Mouse (Mus musculus): ENCODE data around the gene Gja4. TPM values are rescaled to one million over a fixed set of nuclear protein-coding genes. Genes with fewer than 3 reads are reported as not detected.

Gja4 gene
- total and polyA plus RNA-seq, 3 experiments: not detected

- in situ Hi-C loops (cut with MboI; ENCODE audit: low pct_ligation_motif_present, low pct_unique_long_range_greater_than_20kb, low sequenced_read_pairs) (no loop called here), dilution Hi-C loops (cut with MboI; ENCODE audit: extremely low pct_ligation_motif_present, extremely low pct_unique_long_range_greater_than_20kb, low sequenced_read_pairs) (no loop called here)
- Histone ChIP-seq H3K27me3 (replicated peaks) (peaks cover 16% of the 10 kb centered on the region), H3K4me2 (ENCODE audit: insufficient read depth, low read depth, poor library complexity, severe bottlenecking) (no peak overlapping the region), H3K4me1 (ENCODE audit: control insufficient read depth in 1 of 2, insufficient read depth in 2 of 2) (peaks cover 2 to 6% of the 10 kb centered on the region in 2 experiments; a peak in 3 of 4 replicates), H3K79me2 (replicated peaks; ENCODE audit: control insufficient read depth, extremely low read depth, insufficient read depth, poor library complexity, severe bottlenecking) (no peaks in the 10 kb centered on the region), H3K9me3 (replicated peaks; ENCODE audit: low read length) (no peaks in the 10 kb centered on the region), H3K4me3 (replicated peaks in 1 of 3; ENCODE audit: low read depth in 2 of 3, low read length in 2 of 3, poor library complexity in 1 of 3) (no peak overlapping the region), H3K9ac (ENCODE audit: insufficient read depth, low read depth) (no peak overlapping the region), H3K27ac (ENCODE audit: insufficient read depth, low read depth) (no peak overlapping the region), H3K36me3 (replicated peaks in 1 of 2; ENCODE audit: control insufficient read depth in 1 of 2, insufficient read depth in 1 of 2, low read length in 1 of 2) (no peaks in the 10 kb centered on the region)
- no peak for DNase-seq (ENCODE audit: extremely low read depth)
- TF ChIP-seq ZC3H11A (IDR thresholded peaks at IDR 0.05; ENCODE audit: low read depth, low read length) (no peak), RCOR1 (conservative IDR thresholded peaks at IDR 0.05; ENCODE audit: low read depth, low read length) (no peak), HCFC1 (IDR thresholded peaks at IDR 0.05; ENCODE audit: low read depth, low read length) (no peak), KAT2A (IDR thresholded peaks at IDR 0.05; ENCODE audit: insufficient replicate concordance, low read length) (no peak), MYC (IDR thresholded peaks at IDR 0.05; ENCODE audit: low read depth, low read length) (no peak), POLR2AphosphoS2 (IDR thresholded peaks at IDR 0.05; ENCODE audit: low read depth, low read length) (no peak), USF2 (conservative IDR thresholded peaks at IDR 0.05; ENCODE audit: low read depth, low read length) (no peak), UBTF (IDR thresholded peaks at IDR 0.05; ENCODE audit: low read depth, low read length) (no peak), ZMIZ1 (IDR thresholded peaks at IDR 0.05; ENCODE audit: low read depth, low read length) (no peak), ZNF384 (IDR thresholded peaks at IDR 0.05; ENCODE audit: low read depth, low read length) (no peak), ELF1 (IDR thresholded peaks at IDR 0.05; ENCODE audit: low read depth, low read length) (no peak), NELFE (IDR thresholded peaks at IDR 0.05; ENCODE audit: low read depth, low read length) (no peak), CHD2 (IDR thresholded peaks at IDR 0.05; ENCODE audit: low read length) (no peak), EP300 (IDR thresholded peaks at IDR 0.05; ENCODE audit: low read length) (no peak), ZKSCAN1 (IDR thresholded peaks at IDR 0.05; ENCODE audit: borderline replicate concordance, low read depth, low read length) (no peak), USF1 (IDR thresholded peaks at IDR 0.05; ENCODE audit: low read depth, low read length) (no peak), IRF4 (IDR thresholded peaks at IDR 0.05; ENCODE audit: low read depth, low read length) (no peak), SMC3 (IDR thresholded peaks at IDR 0.05; ENCODE audit: low read depth, low read length) (no peak), TCF12 (IDR thresholded peaks at IDR 0.05; ENCODE audit: low read depth, low read length) (no peak), CTCF (conservative IDR thresholded peaks at IDR 0.05 in 1 of 2, IDR thresholded peaks at IDR 0.05 in 1 of 2; ENCODE audit: low read depth in 2 of 2, low read length in 2 of 2) (no peak)
Measured at GRCm38 (mm10) chr4:127327258-127327657, 13.4 kb upstream of the Gja4 start.

DNA sequence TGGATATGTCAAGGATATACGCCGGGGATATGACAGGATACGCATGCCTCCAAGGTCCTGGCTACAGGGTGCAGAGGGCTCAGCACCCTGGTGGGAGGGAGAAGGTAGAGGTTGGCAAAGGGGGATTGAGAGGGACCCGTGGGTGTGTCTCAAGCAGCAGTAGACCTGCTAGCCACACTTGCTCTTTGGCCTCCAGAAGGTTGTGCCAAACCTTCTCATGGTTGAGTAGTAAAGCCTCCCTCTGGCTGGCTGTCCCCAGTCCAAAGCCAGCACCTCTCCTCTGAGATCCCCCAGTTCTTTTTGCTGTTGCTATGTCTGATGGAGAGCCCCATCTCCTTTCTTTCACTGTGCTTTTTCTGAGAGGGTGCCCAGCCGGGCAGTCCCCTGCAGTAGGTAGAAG, 11.4 kb upstream of the Gja4 start:
- dilution Hi-C loops (cut with MboI; ENCODE audit: extremely low pct_ligation_motif_present, extremely low pct_unique_long_range_greater_than_20kb, low sequenced_read_pairs): no loop called here
- DNase-seq (ENCODE audit: extremely low read depth): no peak
- in situ Hi-C loops (cut with MboI; ENCODE audit: low pct_ligation_motif_present, low pct_unique_long_range_greater_than_20kb, low sequenced_read_pairs): no loop called here

More for the DNA sequence above, 11.4 kb upstream of the Gja4 start:
- no peaks in the 10 kb centered on the region for H3K36me3 ChIP-seq (replicated peaks in 1 of 2; ENCODE audit: control insufficient read depth in 1 of 2, insufficient read depth in 1 of 2, low read length in 1 of 2)
- H3K4me1 ChIP-seq (ENCODE audit: control insufficient read depth in 1 of 2, insufficient read depth in 2 of 2): peaks cover 5 to 6% of the 10 kb centered on the region in 2 experiments
- no peaks in the 10 kb centered on the region for H3K79me2 ChIP-seq (replicated peaks; ENCODE audit: control insufficient read depth, extremely low read depth, insufficient read depth, poor library complexity, severe bottlenecking)
- no peak for TF ChIP-seq POLR2AphosphoS2 (IDR thresholded peaks at IDR 0.05; ENCODE audit: low read depth, low read length)
- peaks cover 16% of the 10 kb centered on the region for H3K27me3 ChIP-seq (replicated peaks)
- H3K27ac ChIP-seq (ENCODE audit: insufficient read depth, low read depth): no peak overlapping the region
- H3K4me3 ChIP-seq (replicated peaks in 1 of 3; ENCODE audit: low read depth in 2 of 3, low read length in 2 of 3, poor library complexity in 1 of 3): no peak overlapping the region
- H3K9me3 ChIP-seq (replicated peaks; ENCODE audit: low read length): no peaks in the 10 kb centered on the region
- no peak overlapping the region for H3K9ac ChIP-seq (ENCODE audit: insufficient read depth, low read depth)
- H3K4me2 ChIP-seq (ENCODE audit: insufficient read depth, low read depth, poor library complexity, severe bottlenecking): no peak overlapping the region
